Mouse (Mus musculus) urinary bladder, postnatal 10 days (tissue): Measurements from ENCODE around the gene Pacrg.

Experiments
- DNase-seq: peaks from one replicate; pipeline ENCODE4 v3.0.0; 2022; ENCODE audit warnings: low spot score

The Pacrg gene

GRCm38 (mm10) chr17:10493124-10493523, 347.0 kb downstream of the Pacrg start:
- DNase-seq, result no peak

GRCm38 (mm10) chr17:10490374-10491169, 349.5 kb downstream of the Pacrg start:
- DNase-seq, result no peak

GRCm38 (mm10) chr17:10488873-10489272, 351.2 kb downstream of the Pacrg start:
- DNase-seq, result no peak

- DNase-seq, result no peak
Measured at GRCm38 (mm10) chr17:10483945-10484546, 356.1 kb downstream of the Pacrg start.

GRCm38 (mm10) chr17:10481081-10481480, 359.0 kb downstream of the Pacrg start:
- DNase-seq, result no peak

- DNase-seq, result no peak
Measured at GRCm38 (mm10) chr17:10479020-10479707, 360.9 kb downstream of the Pacrg start.

- no peak for DNase-seq
Measured at GRCm38 (mm10) chr17:10478377-10478776, 361.7 kb downstream of the Pacrg start.

- no peak for DNase-seq
Measured at GRCm38 (mm10) chr17:10476807-10477206, 363.3 kb downstream of the Pacrg start.

GRCm38 (mm10) chr17:10474972-10475371, 365.1 kb downstream of the Pacrg start:
- no peak for DNase-seq

- DNase-seq, result no peak
Measured at GRCm38 (mm10) chr17:10473826-10474384, 366.2 kb downstream of the Pacrg start.

GRCm38 (mm10) chr17:10473175-10473574, 366.9 kb downstream of the Pacrg start:
- no peak for DNase-seq

GRCm38 (mm10) chr17:10469874-10470568, 370.1 kb downstream of the Pacrg start:
- DNase-seq, result no peak

GRCm38 (mm10) chr17:10467102-10467501, 373.0 kb downstream of the Pacrg start:
- DNase-seq, result no peak

- DNase-seq, result no peak
Measured at GRCm38 (mm10) chr17:10465467-10465866, 374.6 kb downstream of the Pacrg start.

- no peak for DNase-seq
Measured at GRCm38 (mm10) chr17:10464700-10465099, 375.4 kb downstream of the Pacrg start.

GRCm38 (mm10) chr17:10463626-10464025, 376.5 kb downstream of the Pacrg start:
- no peak for DNase-seq

GRCm38 (mm10) chr17:10460916-10461315, 379.2 kb downstream of the Pacrg start:
- DNase-seq, result no peak

GRCm38 (mm10) chr17:10458743-10459142, 381.4 kb downstream of the Pacrg start:
- DNase-seq, result no peak

- no peak for DNase-seq
Measured at GRCm38 (mm10) chr17:10456409-10456808, 383.7 kb downstream of the Pacrg start.

GRCm38 (mm10) chr17:10455961-10456360, 384.1 kb downstream of the Pacrg start:
- DNase-seq, result no peak

GRCm38 (mm10) chr17:10454406-10454805, 385.7 kb downstream of the Pacrg start:
- no peak for DNase-seq

GRCm38 (mm10) chr17:10452801-10453200, 387.3 kb downstream of the Pacrg start:
- DNase-seq, result no peak
